Mouse (Mus musculus) heart, embryonic 12.5 days (tissue): ENCODE results near the gene Mettl22. TPM values are rescaled to one million over a fixed set of nuclear protein-coding genes. Genes with fewer than 3 reads are reported as not detected.

Experiments used
- ATAC-seq: fragments of 200-750 bp; cut with Nextera tagmentation; 2 replicates; pipeline ENCODE4 v1.8.0; 2017; ENCODE audit warnings: moderate TSS enrichment, moderate library complexity; ENCODE audit not compliant: insufficient number of reproducible peaks, low FRiP score
- H3K27ac ChIP-seq: fragments of 300-500 bp; sonication (generic); 2 replicates; pipeline ENCODE4 v1.5.1; 2016; ENCODE audit warnings: mild to moderate bottlenecking, moderate library complexity; ENCODE audit not compliant: poor library complexity, severe bottlenecking
- H3K27me3 ChIP-seq: fragments of 300-500 bp; sonication (generic); replicated peaks from 2 replicates; pipeline ENCODE4 v1.6.1; 2016; ENCODE audit warnings: mild to moderate bottlenecking, moderate library complexity
- H3K36me3 ChIP-seq: fragments of 300-500 bp; sonication (generic); 2 replicates; pipeline ENCODE4 v1.6.1; 2016; ENCODE audit warnings: mild to moderate bottlenecking, moderate library complexity
- H3K4me1 ChIP-seq: fragments of 300-500 bp; sonication (generic); replicated peaks from 2 replicates; pipeline ENCODE4 v1.6.1; 2016; ENCODE audit warnings: mild to moderate bottlenecking
- H3K4me2 ChIP-seq: fragments of 300-500 bp; sonication (generic); 2 replicates; pipeline ENCODE4 v1.6.1; 2016; ENCODE audit warnings: mild to moderate bottlenecking, moderate library complexity
- H3K4me3 ChIP-seq: fragments of 300-500 bp; sonication (generic); 2 replicates; pipeline ENCODE4 v1.5.1; 2016; ENCODE audit warnings: mild to moderate bottlenecking
- H3K9ac ChIP-seq: fragments of 300-500 bp; sonication (generic); 2 replicates; pipeline ENCODE4 v1.6.1; 2016; ENCODE audit warnings: mild to moderate bottlenecking, moderate library complexity
- H3K9me3 ChIP-seq: fragments of 300-500 bp; sonication (generic); replicated peaks from 2 replicates; pipeline ENCODE4 v1.6.1; 2016; ENCODE audit warnings: mild to moderate bottlenecking, moderate library complexity
- WGBS: fragments of 180-500 bp; shearing (Covaris S2); methylation state at CpG from one replicate; pipeline ENCODE4 v1.1.7; 2016; 5-methylcytosine and 5-hydroxymethylcytosine counted together
- polyA plus RNA-seq: library from polyadenylated mRNA; unstranded; fragments of >200 nt; fragmentation: Nextera tagmentation; extraction: Ambion mirVana; gene quantifications from 2 replicates; pipeline ENCODE4 v1.2.1, GENCODE M21; 2016

Gene Mettl22
- polyA plus RNA-seq: 35.2 and 35.6 TPM in 2 replicates

DNA sequence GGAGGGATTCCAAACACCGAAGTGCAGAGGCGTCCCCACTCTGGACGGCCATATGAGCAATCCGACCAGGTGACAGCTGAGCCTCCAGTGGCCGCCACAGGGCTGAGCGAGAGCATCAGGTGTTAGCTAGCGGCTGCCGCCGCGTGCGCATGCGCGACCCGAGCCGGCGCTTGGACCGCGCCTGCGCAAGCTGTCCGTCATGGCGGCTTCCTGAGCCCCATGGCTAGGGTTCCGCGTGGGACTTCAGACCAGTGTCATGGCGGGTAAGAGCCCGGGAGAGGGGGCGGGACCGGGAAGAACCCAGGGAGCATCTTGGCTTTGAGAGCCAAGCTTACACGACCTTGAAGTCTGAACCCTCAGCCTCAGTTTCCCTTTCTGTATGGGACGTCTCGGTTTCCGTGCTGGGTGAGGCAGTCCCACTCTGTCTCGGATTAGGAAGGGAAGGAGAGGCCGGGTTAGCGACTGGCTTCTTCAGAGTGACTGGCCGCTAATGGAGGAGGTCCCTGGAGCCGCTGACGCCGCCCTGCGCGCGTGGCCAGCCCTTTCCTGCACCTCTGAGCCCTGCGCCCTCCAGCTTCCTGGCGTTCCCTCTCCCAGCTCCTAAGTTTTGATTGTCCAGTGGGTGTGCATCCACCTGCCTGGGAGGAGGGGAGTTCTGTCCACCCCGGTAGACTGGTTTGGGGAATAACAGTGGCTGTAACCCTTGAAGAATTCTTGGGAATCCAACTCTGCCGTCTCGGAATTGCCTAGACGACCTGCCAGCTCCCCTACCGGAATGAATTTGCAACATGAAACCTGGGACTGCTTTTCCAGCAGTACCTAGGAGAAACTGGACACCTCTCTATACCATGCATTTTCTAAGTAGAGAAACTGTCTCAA, at the start of gene Mettl22:
Gene Mettl22 (plus strand): TSS at position 186 of the 879 bp plus-strand sequence.
- WGBS: under 1% methylated on average over 48 of the region's 48 CpGs
- ATAC-seq: peak; percentile 97
- H3K27me3 ChIP-seq: no peaks in the 10 kb centered on the region

GRCm38 (mm10) chr16:8420842-8421241, 49.7 kb upstream of the Mettl22 start:
- no peaks in the 10 kb centered on the region for H3K9me3 ChIP-seq
- no peak for ATAC-seq
- H3K4me3 ChIP-seq: no peak overlapping the region
- H3K27me3 ChIP-seq: peaks cover 49% of the 10 kb centered on the region
- H3K27ac ChIP-seq: no peak overlapping the region
- H3K4me1 ChIP-seq: peaks cover 11% of the 10 kb centered on the region; the same call in 1 of the 2 replicates
- no peak overlapping the region for H3K4me2 ChIP-seq
- H3K36me3 ChIP-seq: no peaks in the 10 kb centered on the region
- H3K9ac ChIP-seq: no peak overlapping the region
- WGBS: 74% methylated on average over 4 of the region's 4 CpGs

More for the DNA sequence above, at the start of gene Mettl22:
- no peaks in the 10 kb centered on the region for H3K4me1 ChIP-seq
- H3K36me3 ChIP-seq: peaks cover 3% of the 10 kb centered on the region; the same call in 1 of the 2 replicates
- H3K9me3 ChIP-seq: no peaks in the 10 kb centered on the region
- peak within 1 kb of the TSS; percentile 76 for H3K9ac ChIP-seq
- H3K4me3 ChIP-seq: peak within 1 kb of the TSS; percentile 74
- peak within 1 kb of the TSS; percentile 77 for H3K27ac ChIP-seq
- H3K4me2 ChIP-seq: peak within 1 kb of the TSS; percentile 75

GRCm38 (mm10) chr16:8423626-8424114, 46.9 kb upstream of the Mettl22 start:
- Histone ChIP-seq H3K9ac (no peak overlapping the region), H3K4me1 (peaks cover 11% of the 10 kb centered on the region; the same call in 1 of the 2 replicates), H3K9me3 (no peaks in the 10 kb centered on the region), H3K27me3 (peaks cover 70% of the 10 kb centered on the region), H3K36me3 (no peaks in the 10 kb centered on the region), H3K27ac (no peak overlapping the region), H3K4me2 (no peak overlapping the region), H3K4me3 (no peak overlapping the region)
- no peak for ATAC-seq
- 41% methylated on average over 7 of the region's 7 CpGs for WGBS

DNA sequence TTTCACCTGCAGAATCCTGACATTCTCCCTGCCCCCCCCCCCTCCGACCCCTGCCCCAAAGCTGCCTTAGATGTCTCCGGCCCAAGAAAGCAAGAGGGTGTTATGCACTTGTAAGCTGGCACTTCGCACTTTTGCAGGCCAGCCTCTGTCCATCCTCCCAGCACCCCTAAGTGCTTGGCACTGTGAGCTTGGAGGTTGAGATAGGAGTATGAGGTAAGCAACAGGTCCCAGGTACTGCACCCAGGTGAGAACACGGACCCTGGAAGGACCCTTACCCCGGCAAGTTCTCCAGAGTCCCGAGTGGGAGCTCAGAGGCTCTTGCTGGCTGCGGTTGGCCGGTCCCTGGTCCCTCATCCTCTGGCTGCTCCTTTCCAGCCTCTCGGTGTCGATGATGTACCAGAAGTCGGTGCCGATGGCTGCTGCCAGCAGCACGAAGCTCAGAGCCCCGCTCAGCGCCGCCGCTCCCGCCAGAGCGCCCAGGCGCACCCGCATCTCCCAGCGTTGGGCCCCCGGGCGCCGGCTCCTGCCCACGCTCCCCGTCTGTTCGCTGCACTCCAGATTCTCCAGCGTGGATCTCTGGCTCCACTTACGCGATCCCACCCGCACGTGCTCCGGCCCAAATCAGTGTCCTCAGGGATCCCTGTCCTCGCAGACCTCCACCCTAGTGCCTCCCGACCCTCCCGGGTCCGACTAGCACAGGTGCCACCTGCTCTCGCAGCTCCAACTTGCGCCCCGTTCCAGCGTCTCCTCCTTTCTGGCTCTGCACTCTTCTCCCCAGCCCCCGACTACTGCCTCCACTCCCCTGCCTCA, 46.2 kb upstream of the Mettl22 start:
- H3K9me3 ChIP-seq: no peaks in the 10 kb centered on the region
- no peaks in the 10 kb centered on the region for H3K36me3 ChIP-seq
- H3K4me3 ChIP-seq: peak overlapping the region; percentile 40
- ATAC-seq: peak; percentile 18; the same call in 1 of the 2 replicates
- peaks cover 70% of the 10 kb centered on the region for H3K27me3 ChIP-seq
- H3K9ac ChIP-seq: 0 out of 2 replicates have a peak overlapping the region, but pooled peaks have one; percentile 7
- WGBS: 5% methylated on average over 42 of the region's 43 CpGs
- H3K4me1 ChIP-seq: peaks cover 11% of the 10 kb centered on the region; the same call in 1 of the 2 replicates
- no peak overlapping the region for H3K27ac ChIP-seq
- H3K4me2 ChIP-seq: peak overlapping the region; percentile 70

DNA sequence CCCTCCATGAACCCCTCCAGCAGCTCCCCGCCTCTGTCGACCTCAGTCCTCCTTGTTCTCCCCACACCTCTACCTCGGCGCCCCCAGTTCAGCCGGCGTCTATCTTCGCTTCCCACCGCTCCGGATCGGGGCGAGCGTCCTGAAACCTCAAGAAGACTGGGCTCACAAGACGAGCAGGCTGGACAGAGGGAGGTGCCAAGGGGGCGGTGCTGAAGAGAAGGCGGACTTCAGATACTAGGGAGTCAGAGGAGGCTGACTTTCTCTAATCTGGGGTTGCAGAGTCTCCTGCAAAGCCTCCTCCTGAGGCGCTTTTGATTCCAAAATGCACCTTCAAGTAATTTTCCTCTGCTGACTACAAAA, 45.6 kb upstream of the Mettl22 start, which contains the start of gene Tmem114:
Gene Tmem114 (minus strand): TSS at position 166 of the 360 bp plus-strand sequence.
- peaks cover 74% of the 10 kb centered on the region for H3K27me3 ChIP-seq
- H3K9me3 ChIP-seq: no peaks in the 10 kb centered on the region
- peak within 1 kb of the TSS; percentile 40 for H3K4me3 ChIP-seq
- ATAC-seq: no peak
- H3K36me3 ChIP-seq: no peaks in the 10 kb centered on the region
- H3K27ac ChIP-seq: no peak within 1 kb of the TSS
- peak within 1 kb of the TSS; percentile 70 for H3K4me2 ChIP-seq
- H3K9ac ChIP-seq: 0 out of 2 replicates have a peak within 1 kb of the TSS, but pooled peaks have one; percentile 7
- under 1% methylated on average over 16 of the region's 16 CpGs for WGBS
- H3K4me1 ChIP-seq: peaks cover 11% of the 10 kb centered on the region; the same call in 1 of the 2 replicates

DNA sequence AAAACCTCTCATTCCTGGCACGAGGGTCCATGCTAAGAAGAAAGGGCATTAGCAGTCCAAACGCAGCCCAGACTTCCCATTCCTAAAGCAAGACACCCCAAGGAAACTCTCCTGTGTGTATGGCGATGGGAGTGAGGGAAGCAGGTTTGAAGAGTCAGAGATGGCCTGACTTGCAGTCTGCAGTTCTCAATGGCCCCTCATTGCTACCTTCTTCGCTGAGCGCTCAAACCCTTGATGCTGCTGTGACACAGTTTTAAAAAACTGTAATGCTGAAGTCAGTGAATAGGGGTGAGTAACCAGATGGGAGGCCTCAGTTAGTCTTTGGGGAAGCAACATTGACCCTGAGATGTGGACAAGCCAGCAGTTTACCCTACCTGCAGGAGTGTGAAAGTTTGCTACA, 44.9 kb upstream of the Mettl22 start:
- 70% methylated on average over 5 of the region's 5 CpGs for WGBS
- H3K27me3 ChIP-seq: peaks cover 74% of the 10 kb centered on the region
- no peak for ATAC-seq

DNA sequence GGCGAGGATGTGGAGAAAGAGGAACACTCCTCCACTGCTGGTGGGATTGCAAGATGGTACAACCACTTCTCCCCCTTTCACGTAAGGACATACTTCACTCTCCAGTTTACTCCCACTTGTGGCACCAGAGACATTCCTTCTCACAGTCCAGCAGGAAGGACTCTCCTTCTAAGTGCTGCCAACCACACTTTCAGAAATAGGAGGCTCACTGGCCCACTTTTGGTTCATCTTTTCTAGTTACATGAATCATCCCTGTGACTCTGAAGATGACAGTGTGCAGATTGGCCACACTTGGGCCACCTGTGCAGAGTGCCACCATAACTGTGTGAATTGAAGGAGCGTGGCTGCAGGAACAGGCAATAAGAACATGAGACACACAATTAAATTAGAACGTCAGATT, 41.1 kb upstream of the Mettl22 start:
- Histone ChIP-seq H3K4me1 (peaks cover 5% of the 10 kb centered on the region; the same call in 1 of the 2 replicates), H3K9ac (no peak overlapping the region), H3K4me3 (no peak overlapping the region), H3K9me3 (no peaks in the 10 kb centered on the region), H3K27me3 (peaks cover 38% of the 10 kb centered on the region), H3K4me2 (no peak overlapping the region), H3K27ac (no peak overlapping the region), H3K36me3 (no peaks in the 10 kb centered on the region)
- 75% methylated on average over 4 of the region's 4 CpGs for WGBS
- no peak for ATAC-seq

More for the DNA sequence above, 44.9 kb upstream of the Mettl22 start:
- no peaks in the 10 kb centered on the region for H3K9me3 ChIP-seq
- peaks cover 11% of the 10 kb centered on the region; the same call in 1 of the 2 replicates for H3K4me1 ChIP-seq
- no peaks in the 10 kb centered on the region for H3K36me3 ChIP-seq
- H3K9ac ChIP-seq: no peak overlapping the region
- no peak overlapping the region for H3K4me2 ChIP-seq
- no peak overlapping the region for H3K4me3 ChIP-seq
- H3K27ac ChIP-seq: no peak overlapping the region

DNA sequence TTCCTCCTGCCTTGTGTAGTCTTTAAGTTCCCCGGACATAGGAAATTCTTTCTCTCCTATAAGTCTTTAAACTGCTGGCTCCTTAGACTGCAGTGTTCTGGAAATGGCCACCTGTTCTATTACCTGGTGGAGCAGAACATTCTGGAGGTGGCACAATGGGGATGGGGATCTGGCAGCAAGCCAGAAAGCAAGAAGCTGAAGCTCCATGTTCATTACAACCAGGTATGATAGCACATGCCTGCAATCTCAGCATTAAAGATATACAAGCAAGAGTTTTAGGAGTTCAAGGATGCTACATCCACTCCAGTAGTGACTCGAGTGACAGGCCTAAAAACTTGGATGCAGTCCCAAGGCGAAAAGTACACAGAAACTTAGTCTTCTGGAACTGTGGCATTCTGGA, 38.0 kb upstream of the Mettl22 start:
- peaks cover 8% of the 10 kb centered on the region for H3K27me3 ChIP-seq
- H3K9ac ChIP-seq: no peak overlapping the region
- no peak overlapping the region for H3K27ac ChIP-seq
- no peaks in the 10 kb centered on the region; the same call in 1 of the 2 replicates for H3K9me3 ChIP-seq
- H3K4me2 ChIP-seq: no peak overlapping the region
- ATAC-seq: no peak
- 75% methylated on average over 3 of the region's 3 CpGs for WGBS
- no peaks in the 10 kb centered on the region for H3K4me1 ChIP-seq
- no peak overlapping the region for H3K4me3 ChIP-seq
- no peaks in the 10 kb centered on the region for H3K36me3 ChIP-seq

DNA sequence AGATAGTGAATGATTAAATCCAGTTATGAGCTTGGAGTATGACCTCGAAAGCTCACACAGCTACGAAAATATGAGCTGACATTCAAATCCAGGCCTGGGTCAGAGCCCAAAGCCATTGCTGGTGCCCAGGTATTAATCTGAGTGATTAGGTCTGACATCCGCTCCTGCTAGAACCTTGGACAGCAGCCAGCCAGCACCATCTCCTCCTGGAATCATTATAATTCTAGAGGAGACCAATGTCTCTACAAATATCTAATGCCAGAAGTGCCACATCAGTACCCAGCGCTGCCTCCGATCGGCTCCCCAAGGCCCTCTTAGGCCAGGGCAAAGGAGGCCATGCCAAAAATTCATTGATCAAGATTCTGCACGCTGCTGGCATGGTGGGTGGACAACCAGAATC, 25.7 kb upstream of the Mettl22 start:
- WGBS: 79% methylated on average over 7 of the region's 7 CpGs
- Histone ChIP-seq H3K4me2 (no peak overlapping the region), H3K4me3 (no peak overlapping the region), H3K27me3 (0 out of 2 replicates have a peak, but pooled peaks cover 9% of the 10 kb centered on the region), H3K36me3 (no peaks in the 10 kb centered on the region), H3K27ac (no peak overlapping the region), H3K9ac (no peak overlapping the region), H3K4me1 (no peaks in the 10 kb centered on the region), H3K9me3 (no peaks in the 10 kb centered on the region)
- ATAC-seq: no peak

DNA sequence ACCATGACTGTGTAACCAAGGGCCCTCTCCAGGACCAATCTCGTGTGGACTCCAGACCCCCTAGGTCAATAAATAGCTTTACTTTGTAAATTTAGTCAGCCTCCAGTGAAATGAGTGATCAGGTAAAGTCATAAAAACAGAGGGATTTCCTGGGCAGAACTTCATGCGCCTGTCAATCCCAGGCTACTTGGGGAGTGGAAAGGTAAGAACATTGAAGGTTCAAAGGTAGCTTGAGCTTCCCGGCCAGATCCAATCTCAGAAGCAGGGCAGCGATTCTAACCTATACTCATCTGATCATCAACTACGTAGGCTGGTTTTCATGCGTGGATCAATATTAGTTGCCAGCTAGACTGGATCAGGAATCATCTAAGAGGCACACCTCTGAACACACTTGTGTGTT, 24.3 kb upstream of the Mettl22 start:
- no peak for ATAC-seq
- Histone ChIP-seq H3K9me3 (no peaks in the 10 kb centered on the region), H3K36me3 (no peaks in the 10 kb centered on the region), H3K4me1 (no peaks in the 10 kb centered on the region), H3K27ac (no peak overlapping the region), H3K9ac (no peak overlapping the region), H3K27me3 (0 out of 2 replicates have a peak, but pooled peaks cover 9% of the 10 kb centered on the region), H3K4me3 (no peak overlapping the region), H3K4me2 (no peak overlapping the region)
- WGBS: 88% methylated on average over 6 of the region's 6 CpGs
